15 mouse cellular contexts compared by ENCODE assay signal in the genomic region with DNA sequence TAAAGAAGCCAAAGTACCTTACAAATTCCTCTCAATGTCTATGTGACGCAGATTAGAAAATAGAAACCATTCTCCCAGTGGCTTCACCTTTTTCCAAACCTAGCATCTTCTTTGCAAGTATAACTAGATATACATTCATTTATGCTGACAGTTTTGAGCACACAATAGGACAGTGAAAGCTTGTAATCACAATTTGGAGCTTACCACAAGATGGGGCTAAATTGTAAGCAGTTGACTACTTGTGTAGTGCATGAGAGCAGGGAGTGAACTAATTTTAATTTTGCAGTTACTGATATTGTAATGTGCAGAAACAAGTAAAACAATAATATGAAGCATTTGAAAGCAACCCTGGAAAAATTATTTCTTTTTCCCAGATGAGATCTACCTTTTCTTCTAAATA. TPM values are rescaled to one million over a fixed set of nuclear protein-coding genes. Genes with fewer than 3 reads are reported as not detected.
DNase-seq lines count a peak whose midpoint lies in the region; ATAC-seq and TF ChIP-seq lines count a peak whose summit lies in the region.
"Had no signal": no experiment of that assay in that cellular context is flagged by ENCODE, and none has a peak within 500 bp of the region (broad histone marks: within the 10 kb centered on the region; RNA-seq: fewer than 3 reads in every experiment).

No protein-coding gene starts in this region.

- H3K36me3 ChIP-seq in heart, adult 2 months (ENCODE audit: control insufficient read depth, insufficient read depth, low read length), result no peaks in the 10 kb centered on the region
- H3K36me3 ChIP-seq in heart, embryonic 11.5 days (ENCODE audit: control insufficient read depth, insufficient read depth, low read length), result no peaks in the 10 kb centered on the region
- no peaks in the 10 kb centered on the region for H3K36me3 ChIP-seq in lung, embryonic 14.5 days (ENCODE audit: insufficient read depth)
- H3K36me3 ChIP-seq in MEL (ENCODE audit: control insufficient read depth in 1 of 2, insufficient read depth in 2 of 2, low read length in 2 of 2), result no peaks in the 10 kb centered on the region
- H3K36me3 ChIP-seq in midbrain, postnatal 0 days (ENCODE audit: insufficient read depth, low read length), result no peaks in the 10 kb centered on the region
- H3K36me3 ChIP-seq: heart, embryonic 15.5 days; stomach, embryonic 15.5 days had no signal

- no peaks in the 10 kb centered on the region for H3K27me3 ChIP-seq in heart, adult 2 months (ENCODE audit: control insufficient read depth, insufficient read depth, low read length)
- H3K27me3 ChIP-seq in heart, embryonic 11.5 days (ENCODE audit: control insufficient read depth, insufficient read depth, low read length), result no peaks in the 10 kb centered on the region
- no peaks in the 10 kb centered on the region for H3K27me3 ChIP-seq in lung, embryonic 14.5 days (ENCODE audit: insufficient read depth, low read length)
- H3K27me3 ChIP-seq in MEL (ENCODE audit: control insufficient read depth in 1 of 2, insufficient read depth in 2 of 2, low read length in 2 of 2), result no peaks in the 10 kb centered on the region
- H3K27me3 ChIP-seq in midbrain, postnatal 0 days (ENCODE audit: insufficient read depth, low read length), result no peaks in the 10 kb centered on the region
- H3K27me3 ChIP-seq: heart, embryonic 15.5 days; stomach, embryonic 15.5 days had no signal

- 90% methylated on average over 1 of the region's 1 CpGs for WGBS in heart, adult 2 months
- WGBS in heart, embryonic 11.5 days (ENCODE audit: insufficient replicate concordance), result 88% methylated on average over 1 of the region's 1 CpGs
- 88% methylated on average over 1 of the region's 1 CpGs for WGBS in lung, embryonic 14.5 days
- WGBS in midbrain, postnatal 0 days, result 91% methylated on average over 1 of the region's 1 CpGs

- no peak for ATAC-seq in heart, embryonic 11.5 days (replicated peaks; ENCODE audit: insufficient number of reproducible peaks, low FRiP score, low TSS enrichment)
- no peak for ATAC-seq in lung, embryonic 14.5 days (ENCODE audit: insufficient read depth)
- peak; percentile 58; the same call in 1 of the 2 replicates for ATAC-seq in midbrain, postnatal 0 days (ENCODE audit: low FRiP score)
- ATAC-seq in megakaryocyte-erythroid progenitor cell, adult 5-6 weeks (replicated peaks; ENCODE audit: low FRiP score, low TSS enrichment, poor library complexity, severe bottlenecking), result no peak

- H3K79me2 ChIP-seq in heart, adult 2 months (replicated peaks; ENCODE audit: control insufficient read depth, insufficient read depth, low read length), result no peaks in the 10 kb centered on the region
- H3K79me2 ChIP-seq in MEL (ENCODE audit: control insufficient read depth, insufficient read depth, low read length, poor library complexity), result no peaks in the 10 kb centered on the region

- no peak overlapping the region for H3K4me3 ChIP-seq in heart, adult 2 months
- H3K4me3 ChIP-seq in heart, embryonic 11.5 days (ENCODE audit: low read depth, low read length), result no peak overlapping the region
- no peak overlapping the region for H3K4me3 ChIP-seq in lung, embryonic 14.5 days (ENCODE audit: low read depth, low read length)
- no peak overlapping the region for H3K4me3 ChIP-seq in MEL (ENCODE audit: control insufficient read depth in 1 of 2, insufficient read depth in 1 of 2, low read depth in 2 of 2, low read length in 2 of 2)
- H3K4me3 ChIP-seq in midbrain, postnatal 0 days (ENCODE audit: low read depth, low read length), result no peak overlapping the region
- H3K4me3 ChIP-seq: heart, embryonic 15.5 days; stomach, embryonic 15.5 days had no signal

- peak; percentile 51 for TF ChIP-seq CTCF in heart, adult 2 months (IDR thresholded peaks at IDR 0.05)
- no peak for TF ChIP-seq CTCF in lung, embryonic 14.5 days (IDR thresholded peaks at IDR 0.05; ENCODE audit: low read depth)
- peak in 1 of 3 experiments; percentile 52; a peak in 2 of 6 replicates for TF ChIP-seq CTCF in MEL (IDR thresholded peaks at IDR 0.05 in 2 of 3, conservative IDR thresholded peaks at IDR 0.05 in 1 of 3; ENCODE audit: control insufficient read depth in 1 of 3, insufficient read depth in 1 of 3, low read depth in 2 of 3, low read length in 3 of 3, poor library complexity in 1 of 3, severe bottlenecking in 1 of 3)
- TF ChIP-seq CTCF in midbrain, postnatal 0 days (IDR thresholded peaks at IDR 0.05), result peak; percentile 72

- TF ChIP-seq EP300 in heart, adult 2 months (IDR thresholded peaks at IDR 0.05; ENCODE audit: insufficient read depth, low read depth, low read length), result no peak
- no peak for TF ChIP-seq EP300 in MEL (IDR thresholded peaks at IDR 0.05; ENCODE audit: low read depth in 1 of 2, low read length in 2 of 2)

- peak; percentile 70 for TF ChIP-seq RAD21 in MEL (IDR thresholded peaks at IDR 0.05; ENCODE audit: low read depth, low read length)

- no peak overlapping the region for H3K4me2 ChIP-seq in heart, embryonic 11.5 days
- no peak overlapping the region for H3K4me2 ChIP-seq in lung, embryonic 14.5 days
- H3K4me2 ChIP-seq in midbrain, postnatal 0 days (ENCODE audit: low read depth, low read length, poor library complexity, severe bottlenecking), result no peak overlapping the region
- H3K4me2 ChIP-seq: heart, embryonic 15.5 days; liver, embryonic 11.5 days; stomach, embryonic 15.5 days had no signal

- H3K9ac ChIP-seq in heart, adult 2 months (ENCODE audit: low read depth, low read length), result no peak overlapping the region
- H3K9ac ChIP-seq in heart, embryonic 11.5 days (ENCODE audit: low read depth, low read length), result no peak overlapping the region
- no peak overlapping the region for H3K9ac ChIP-seq in lung, embryonic 14.5 days
- no peak overlapping the region for H3K9ac ChIP-seq in MEL (ENCODE audit: control insufficient read depth, low read depth, low read length, poor library complexity, severe bottlenecking)
- no peak overlapping the region for H3K9ac ChIP-seq in midbrain, postnatal 0 days (replicated peaks; ENCODE audit: low read length, poor library complexity, severe bottlenecking)
- H3K9ac ChIP-seq: heart, embryonic 15.5 days; stomach, embryonic 15.5 days had no signal

- no peaks in the 10 kb centered on the region for H3K4me1 ChIP-seq in heart, adult 2 months (ENCODE audit: control insufficient read depth, insufficient read depth, low read length)
- H3K4me1 ChIP-seq in heart, embryonic 11.5 days (ENCODE audit: control insufficient read depth, insufficient read depth, low read length), result no peaks in the 10 kb centered on the region
- H3K4me1 ChIP-seq in lung, embryonic 14.5 days (ENCODE audit: insufficient read depth), result no peaks in the 10 kb centered on the region
- H3K4me1 ChIP-seq in MEL (ENCODE audit: control insufficient read depth in 1 of 2, insufficient read depth in 2 of 2, low read length in 2 of 2), result no peaks in the 10 kb centered on the region
- no peaks in the 10 kb centered on the region for H3K4me1 ChIP-seq in midbrain, postnatal 0 days (ENCODE audit: insufficient read depth, low read length)
- H3K4me1 ChIP-seq: heart, embryonic 15.5 days; stomach, embryonic 15.5 days had no signal

- no peak overlapping the region for H3K27ac ChIP-seq in heart, adult 2 months
- no peak overlapping the region for H3K27ac ChIP-seq in heart, embryonic 11.5 days (ENCODE audit: low read depth, low read length)
- H3K27ac ChIP-seq in lung, embryonic 14.5 days (ENCODE audit: low read depth), result no peak overlapping the region
- H3K27ac ChIP-seq in MEL (ENCODE audit: control insufficient read depth, low read depth, low read length), result no peak overlapping the region
- H3K27ac ChIP-seq in midbrain, postnatal 0 days (ENCODE audit: low read depth, low read length), result no peak overlapping the region
- H3K27ac ChIP-seq: heart, embryonic 15.5 days; stomach, embryonic 15.5 days had no signal

- TF ChIP-seq POLR2A in heart, adult 2 months (IDR thresholded peaks at IDR 0.05; ENCODE audit: insufficient read depth, low read depth, low read length), result no peak
- no peak for TF ChIP-seq POLR2A in MEL (IDR thresholded peaks at IDR 0.05; ENCODE audit: control insufficient read depth in 1 of 2, insufficient read depth in 1 of 2, low read depth in 1 of 2, low read length in 2 of 2, poor library complexity in 1 of 2)

- no peak for DNase-seq in heart, adult 2 months
- DNase-seq in lung, embryonic 14.5 days, result peak; percentile 26
- DNase-seq in lung, postnatal 25 days (ENCODE audit: low spot score), result no peak
- peak; percentile 44 for DNase-seq in MEL (ENCODE audit: low read depth, low spot score)
- DNase-seq in midbrain, postnatal 0 days (ENCODE audit: low spot score), result peak; percentile 60
- DNase-seq: adrenal gland, postnatal 14 days; cerebellum, adult 18-20 months; gastrocnemius, postnatal 25 days; kidney, postnatal 14 days; lung, postnatal 36 days had no signal

- H3K9me3 ChIP-seq in heart, embryonic 11.5 days (replicated peaks; ENCODE audit: control insufficient read depth, low read length), result no peaks in the 10 kb centered on the region
- H3K9me3 ChIP-seq in lung, embryonic 14.5 days (ENCODE audit: low read depth, low read length), result no peaks in the 10 kb centered on the region
- H3K9me3 ChIP-seq in MEL (replicated peaks; ENCODE audit: insufficient read depth, low read length), result no peaks in the 10 kb centered on the region
- H3K9me3 ChIP-seq in midbrain, postnatal 0 days (ENCODE audit: low read length), result no peaks in the 10 kb centered on the region
- H3K9me3 ChIP-seq: heart, embryonic 15.5 days; stomach, embryonic 15.5 days had no signal

- intact Hi-C loops in heart, adult 2 months (cut with DNase I), result no loop called here

TF ChIP-seq in MEL, 35 proteins besides CTCF, POLR2A, EP300 and RAD21:
- TF ChIP-seq MAFK (IDR thresholded peaks at IDR 0.05; ENCODE audit: borderline replicate concordance, low read depth, low read length) (no peak), SMC3 (IDR thresholded peaks at IDR 0.05; ENCODE audit: low read depth, low read length) (peak; percentile 65), ZC3H11A (IDR thresholded peaks at IDR 0.05; ENCODE audit: low read depth, low read length) (peak; percentile 41; the same call in 1 of the 2 replicates), TCF12 (IDR thresholded peaks at IDR 0.05; ENCODE audit: low read depth, low read length) (no peak)

RNA-seq across cellular contexts. Expression of a gene that starts 13.9 kb away (rescaled TPM):
- total RNA-seq in heart, adult 2 months (2021), result 1 to 10 TPM; 7.2 to 9.8 TPM
- 0.80 and 1.7 TPM in 2 replicates for polyA plus RNA-seq in heart, adult 2 months (2012; rRNA removed)
- 2.6 and 2.9 TPM in 2 replicates for polyA plus RNA-seq in heart, embryonic 11.5 days (2014; fragmentation: Nextera tagmentation; extraction: Ambion mirVana)
- 2.6 and 2.9 TPM in 2 replicates for polyA plus RNA-seq in lung, embryonic 14.5 days (2014; fragmentation: Nextera tagmentation; extraction: Ambion mirVana)
- not detected in 2 replicates for total RNA-seq in MEL (2012; rRNA removed)
- polyA plus RNA-seq in MEL (2012; ENCODE audit: insufficient read depth in 1 of 2, insufficient read length in 2 of 2, low read depth in 1 of 2, low replicate concordance in 2 of 2, missing spikeins in 1 of 2), result not detected
- 30.7 and 40.0 TPM in 2 replicates for total RNA-seq in midbrain, postnatal 0 days (2014; rRNA removed)
- 2.9 and 3.4 TPM in 2 replicates for polyA plus RNA-seq in midbrain, postnatal 0 days (2015; fragmentation: Nextera tagmentation; extraction: Ambion mirVana)
- not detected in 2 replicates for total RNA-seq in megakaryocyte-erythroid progenitor cell, adult 5-6 weeks (2014; fragmentation: Nextera tagmentation)
- not detected in 2 replicates for total RNA-seq in megakaryocyte-erythroid progenitor cell, adult 5-6 weeks (2017)

Comparison
In these comparisons a context has a peak if more than half of its experiments do, and no peak if none do; other contexts are left out.
1. DNase-seq: peak in lung, embryonic 14.5 days (single experiment), MEL (single experiment) and midbrain, postnatal 0 days (single experiment); none in heart, adult 2 months (0 of 2) and lung, postnatal 25 days (single experiment).